Mouse (Mus musculus) cortical plate, adult 2 months (tissue): ENCODE results near the gene Setx.

Experiments
- CTCF ChIP-seq: fragments of 200-500 bp; IDR thresholded peaks from 2 replicates; pipeline ENCODE4 v1.5.1; 2011; ENCODE audit warnings: mild to moderate bottlenecking, control low read depth, low read length; ENCODE audit not compliant: insufficient read depth; ENCODE audit errors: extremely low read depth
- POLR2A ChIP-seq: fragments of 200-500 bp; IDR thresholded peaks from 2 replicates; pipeline ENCODE4 v1.6.1; 2011; ENCODE audit warnings: mild to moderate bottlenecking, low read length, control low read depth; ENCODE audit not compliant: insufficient read depth; ENCODE audit errors: extremely low read depth

DNA sequence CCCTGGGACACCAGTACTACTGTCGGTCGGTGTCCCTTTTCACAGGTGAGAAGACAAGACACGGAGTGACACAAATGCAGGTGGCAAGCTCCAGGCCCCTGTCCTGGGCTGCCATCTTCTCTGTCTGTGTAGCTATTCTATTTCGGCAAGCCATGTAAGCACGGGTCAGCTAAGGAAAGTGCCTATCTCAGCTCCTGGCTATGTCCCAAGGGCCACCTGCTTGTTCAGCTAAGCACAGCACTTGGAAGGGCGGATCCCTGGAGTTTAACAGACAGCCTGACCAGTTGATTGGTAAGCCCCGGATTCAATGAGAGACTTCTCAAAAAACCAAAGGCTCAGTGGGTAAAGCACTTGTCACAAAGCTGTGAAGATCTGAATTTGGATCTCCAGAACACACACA is 66.4 kb downstream of the Setx start:
- TF ChIP-seq CTCF (no peak), POLR2A (no peak)
